Mouse (Mus musculus) urinary bladder, adult 2 months (tissue): Measurements from ENCODE around the gene Clec10a. TPM values are rescaled to one million over a fixed set of nuclear protein-coding genes. Genes with fewer than 3 reads are reported as not detected.
"Not testable (repeated sequence)": the region's sequence is repeated elsewhere in the genome, so short reads cannot be mapped to it uniquely, and the experiment has no call there.

Source experiments
- DNase-seq: peaks from one replicate; pipeline ENCODE4 v3.0.0; 2022; ENCODE audit warnings: low spot score
- polyA plus RNA-seq: library from polyadenylated mRNA; depleted of rRNA; stranded (reverse); fragments of >200 nt; gene quantifications from 2 replicates; pipeline ENCODE4 v1.2.3, GENCODE M21; 2012; rRNA removed

Gene Clec10a
- polyA plus RNA-seq = 39.6 and 49.2 TPM in 2 replicates

- DNase-seq = not testable (repeated sequence)
Observed at GRCm38 (mm10) chr11:70155897-70156296, at the start of gene Clec10a. TSS of gene Clec10a (plus strand) at chr11:70156197.

GRCm38 (mm10) chr11:70107085-70107484 lies 48.9 kb upstream of the Clec10a start:
- DNase-seq = no peak

GRCm38 (mm10) chr11:70110146-70110545 lies 45.9 kb upstream of the Clec10a start:
- no peak for DNase-seq

DNA sequence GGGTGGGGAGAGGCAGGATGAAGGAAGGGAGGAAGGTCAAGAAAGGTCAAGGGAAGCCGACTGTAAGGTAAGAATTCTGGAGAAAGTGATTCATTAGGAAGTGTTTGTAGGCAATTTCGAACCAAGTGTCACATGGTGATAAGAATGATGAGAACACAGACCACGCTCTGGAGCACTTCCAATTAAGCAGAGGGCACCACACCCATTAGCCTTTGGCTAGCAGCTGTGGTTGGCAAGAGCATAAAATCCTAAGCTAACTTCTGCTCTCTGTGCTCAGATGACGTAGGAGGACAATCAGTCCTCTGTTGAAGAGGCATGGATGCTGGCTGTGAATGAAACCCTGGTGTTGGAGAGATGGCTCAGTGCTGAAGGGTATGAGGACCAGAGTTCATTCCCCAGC lies 41.4 kb upstream of the Clec10a start:
- no peak for DNase-seq

DNA sequence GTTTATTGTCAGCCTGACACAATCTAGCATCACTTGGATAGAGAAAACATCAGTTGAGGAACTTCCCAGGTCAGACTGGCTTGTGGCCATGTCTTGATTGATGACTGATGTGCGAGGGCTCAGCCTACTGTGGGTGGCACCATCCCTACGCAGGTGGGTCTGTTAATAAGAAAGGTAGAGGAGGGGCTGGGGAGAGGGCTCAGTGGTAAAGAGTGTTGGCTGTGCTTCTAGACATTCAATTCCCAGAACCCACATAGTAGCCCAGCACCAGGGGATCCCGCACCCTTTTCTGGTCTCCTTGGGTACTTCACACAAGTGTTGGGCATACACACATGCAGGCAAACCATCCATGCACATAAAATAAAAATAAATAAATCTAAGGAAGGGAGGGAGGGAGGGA lies 40.1 kb upstream of the Clec10a start:
- DNase-seq = no peak

DNA sequence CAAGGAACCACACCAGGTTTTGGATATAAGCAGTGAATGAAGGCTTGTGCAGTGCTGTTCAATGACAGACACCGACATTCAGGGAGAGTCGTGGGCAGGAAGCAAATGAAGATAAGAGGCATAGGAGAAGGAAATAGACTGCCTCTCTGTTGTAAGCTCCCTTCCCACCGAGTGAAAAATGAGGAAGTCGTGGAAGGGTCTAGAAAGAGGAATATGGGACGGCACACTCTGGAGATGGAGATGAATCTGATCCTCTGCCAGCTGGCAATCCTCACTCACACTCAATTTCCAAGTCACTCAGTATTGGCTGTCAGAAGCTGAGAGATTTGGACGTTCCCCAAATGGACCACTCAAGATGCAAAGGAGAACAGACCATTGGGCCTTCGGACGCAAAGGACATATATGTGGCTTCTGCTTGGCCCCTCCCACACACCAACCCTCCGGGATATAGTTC lies 26.0 kb upstream of the Clec10a start, which contains the start of gene Mgl2:
TSS of gene Mgl2 (plus strand) at position 404 of the 454 bp plus-strand sequence.
- DNase-seq = no peak

DNA sequence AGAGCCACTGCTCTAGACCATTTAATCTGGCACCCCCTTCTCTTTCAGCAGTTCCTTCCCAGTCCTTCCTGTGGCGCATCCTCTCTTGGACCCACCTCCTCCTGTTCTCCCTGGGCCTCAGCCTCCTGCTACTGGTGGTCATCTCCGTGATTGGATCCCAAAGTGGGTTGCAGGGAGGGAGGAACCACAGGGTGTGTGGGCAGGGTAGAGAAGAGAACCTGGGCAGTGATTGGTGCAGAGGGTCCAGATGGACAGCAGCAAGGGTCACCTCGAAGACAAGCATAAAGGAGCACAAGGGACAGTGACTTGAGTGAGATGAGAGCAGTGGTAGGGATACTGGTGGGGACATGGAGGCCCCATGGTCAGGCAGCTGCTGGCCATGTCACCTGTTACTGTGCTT lies 21.0 kb upstream of the Clec10a start:
- not testable (repeated sequence) for DNase-seq

DNA sequence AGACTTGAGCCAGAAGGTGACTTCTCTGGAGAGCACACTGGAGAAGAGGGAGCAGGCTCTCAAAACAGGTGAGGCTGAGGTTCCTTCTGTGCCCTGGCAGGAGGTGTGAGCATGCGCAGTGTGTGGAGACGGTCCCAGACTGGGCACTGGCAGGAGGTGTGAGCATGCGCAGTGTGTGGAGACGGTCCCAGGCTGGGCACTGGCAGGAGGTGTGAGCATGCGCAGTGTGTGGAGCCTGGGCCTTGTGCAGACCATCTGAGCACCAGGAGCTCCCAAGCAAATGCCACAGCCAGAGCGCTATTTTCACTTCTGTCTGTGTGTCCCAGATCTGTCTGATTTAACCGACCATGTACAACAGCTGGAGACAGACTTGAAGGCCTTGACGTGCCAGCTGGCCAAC lies 20.1 kb upstream of the Clec10a start:
- not testable (repeated sequence) for DNase-seq

DNA sequence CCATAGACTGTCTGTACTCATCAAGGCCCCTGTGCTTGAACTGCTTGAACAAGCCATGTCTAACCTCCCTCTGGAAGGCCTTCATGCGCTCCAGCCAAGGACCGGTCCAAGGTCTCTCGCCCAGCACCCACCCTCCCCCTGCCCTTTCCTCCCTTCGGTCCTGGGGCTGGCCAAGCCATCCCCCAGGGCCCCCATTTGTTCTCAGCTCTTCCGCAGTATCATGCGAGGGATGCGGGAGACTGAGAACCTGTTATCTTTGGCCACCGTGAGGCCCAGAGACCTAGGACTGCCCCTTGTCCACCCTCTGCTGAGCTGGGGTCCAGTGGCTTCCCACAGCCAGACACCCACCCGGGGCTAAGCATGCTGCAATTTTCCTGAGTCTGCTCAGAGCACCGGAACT lies 16.8 kb upstream of the Clec10a start:
- no peak for DNase-seq

DNA sequence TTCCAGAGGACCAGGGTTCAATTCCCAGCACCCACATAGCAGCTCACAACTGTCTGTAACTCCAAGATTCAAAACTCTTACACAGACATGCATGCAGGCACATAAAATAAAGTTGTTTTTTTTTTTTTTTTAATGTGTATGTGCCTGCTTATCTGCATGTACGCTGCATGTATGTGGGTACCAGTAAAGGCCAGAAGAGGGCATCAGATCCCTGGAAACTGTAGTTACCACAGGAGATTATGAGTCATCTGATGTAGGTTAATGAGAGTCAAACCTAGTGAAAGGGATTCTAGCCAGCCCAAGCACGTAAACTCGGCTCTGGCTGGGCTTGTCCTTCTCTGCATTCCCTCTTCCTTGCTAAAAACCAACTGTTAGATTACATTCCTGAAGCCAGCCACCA lies 4.9 kb upstream of the Clec10a start:
- no peak for DNase-seq

- DNase-seq = no peak
Observed at GRCm38 (mm10) chr11:70162336-70162735, 6.3 kb downstream of the Clec10a start.

GRCm38 (mm10) chr11:70165972-70166921 lies 10.2 kb downstream of the Clec10a start:
- DNase-seq = no peak

- no peak for DNase-seq
Observed at GRCm38 (mm10) chr11:70168136-70168535, 12.1 kb downstream of the Clec10a start.

GRCm38 (mm10) chr11:70169471-70169870 lies 13.5 kb downstream of the Clec10a start:
- DNase-seq = not testable (repeated sequence)

DNA sequence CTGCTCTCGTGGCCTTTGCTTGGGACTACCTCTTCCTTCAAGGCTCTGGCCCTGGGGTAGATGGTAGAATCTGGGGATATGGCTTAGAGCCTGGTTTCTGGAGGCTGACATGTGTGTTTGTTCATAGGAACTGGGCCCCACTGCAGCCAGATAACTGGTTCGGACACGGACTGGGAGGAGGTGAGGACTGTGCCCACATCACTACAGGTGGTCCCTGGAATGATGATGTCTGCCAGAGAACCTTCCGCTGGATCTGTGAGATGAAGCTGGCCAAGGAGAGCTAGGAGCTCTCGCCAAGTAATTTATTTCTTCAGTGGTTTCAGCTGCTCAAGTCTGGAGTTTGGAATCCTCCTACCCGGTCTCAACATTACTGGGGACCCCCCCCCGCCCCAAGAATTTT lies 14.3 kb downstream of the Clec10a start:
- no peak for DNase-seq

DNA sequence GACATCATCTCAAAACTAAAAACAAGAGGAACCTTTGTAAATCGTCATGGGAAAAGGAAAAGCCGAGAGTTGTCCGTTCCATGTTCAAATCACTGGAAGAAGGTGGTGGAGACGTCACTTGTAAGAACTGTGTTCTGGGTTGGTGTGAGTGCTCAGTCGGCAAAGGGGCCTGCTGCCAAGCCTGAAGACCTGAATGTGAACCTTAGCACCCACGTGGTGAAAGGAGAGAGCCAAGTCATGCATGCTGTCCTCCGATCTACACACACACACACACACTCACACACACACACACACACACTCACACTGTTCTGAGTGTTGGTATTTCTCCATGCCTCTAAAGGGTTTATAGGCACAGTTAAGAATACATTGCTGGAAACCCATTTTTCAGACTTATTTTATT lies 15.2 kb downstream of the Clec10a start:
- no peak for DNase-seq

GRCm38 (mm10) chr11:70171847-70172246 lies 15.8 kb downstream of the Clec10a start:
- no peak for DNase-seq

DNA sequence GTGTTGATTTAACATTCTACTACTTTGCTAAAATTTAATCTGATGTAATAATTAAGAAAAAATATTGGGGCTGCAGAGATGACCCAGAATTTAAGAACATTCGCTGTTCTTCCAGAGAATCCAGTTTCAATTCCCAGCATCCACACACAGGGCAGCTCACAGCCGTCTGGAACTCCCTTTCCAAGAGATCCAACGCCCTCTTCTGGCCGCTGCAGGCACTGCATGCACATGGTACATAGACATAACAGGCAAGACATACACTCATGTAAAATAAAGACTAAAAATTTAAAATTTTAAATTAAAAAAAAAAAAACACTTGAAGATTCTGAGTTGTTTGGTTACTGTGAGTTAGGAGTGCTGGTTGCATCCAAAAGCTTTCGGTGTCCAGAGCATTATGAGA lies 16.3 kb downstream of the Clec10a start:
- no peak for DNase-seq

DNA sequence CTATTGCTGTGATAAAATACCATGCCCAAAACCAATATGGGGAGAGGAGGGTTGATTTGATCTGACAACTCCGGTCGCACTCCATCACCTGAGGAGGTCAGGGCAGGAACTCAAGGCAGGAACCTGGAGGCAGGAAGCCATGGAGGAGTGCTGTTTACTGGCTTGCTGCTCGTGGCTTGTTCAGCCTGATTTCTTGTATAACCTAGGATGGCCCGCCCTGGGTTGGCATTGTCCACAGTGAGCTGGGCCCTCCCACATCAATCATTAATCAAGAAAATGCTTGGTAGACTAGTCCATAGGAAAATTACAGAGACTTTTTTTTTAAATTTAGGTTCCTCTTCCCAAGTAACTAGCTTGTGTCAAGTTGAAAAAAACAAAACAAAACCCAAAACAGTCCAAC lies 18.5 kb downstream of the Clec10a start:
- DNase-seq = no peak

DNA sequence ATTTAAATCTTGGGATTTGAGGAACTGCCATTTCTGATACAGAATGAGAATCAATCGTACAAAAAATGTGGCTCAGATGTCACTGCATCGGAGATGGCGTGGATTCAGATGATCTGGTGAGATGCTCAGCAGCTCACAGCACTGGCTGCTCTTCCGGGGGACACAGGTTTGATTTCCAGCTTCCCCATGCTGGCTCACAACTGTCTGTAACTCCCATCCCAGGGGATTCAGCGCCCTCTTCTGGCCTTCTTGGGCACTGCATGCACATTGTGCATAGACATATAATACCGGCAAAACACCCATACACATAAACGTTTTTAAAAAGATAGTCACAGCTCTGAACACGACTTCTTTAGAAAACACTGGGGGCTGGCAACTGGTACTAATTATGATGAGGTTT lies 21.6 kb downstream of the Clec10a start:
- no peak for DNase-seq

- no peak for DNase-seq
Observed at GRCm38 (mm10) chr11:70178311-70178710, 22.3 kb downstream of the Clec10a start.

GRCm38 (mm10) chr11:70178756-70179155 lies 22.8 kb downstream of the Clec10a start:
- DNase-seq = no peak

- no peak for DNase-seq
Observed at GRCm38 (mm10) chr11:70179401-70179800, 23.4 kb downstream of the Clec10a start.
